Mouse (Mus musculus) megakaryocyte, embryonic 14.5 days (primary cell): ENCODE results near the gene Med19. TPM values are rescaled to one million over a fixed set of nuclear protein-coding genes. Genes with fewer than 3 reads are reported as not detected.
"Not testable (repeated sequence)": the region's sequence is repeated elsewhere in the genome, so short reads cannot be mapped to it uniquely, and the experiment has no call there.

Experiments
- H3K27me3 ChIP-seq: replicated peaks from 2 replicates; pipeline ENCODE3; 2012; ENCODE audit warnings: inconsistent platforms
- H3K36me3 ChIP-seq: replicated peaks from 2 replicates; pipeline ENCODE3; 2012; ENCODE audit warnings: low read length, inconsistent platforms, mixed read lengths
- H3K4me1 ChIP-seq: 2 replicates; pipeline ENCODE4 v1.6.1; 2012; ENCODE audit warnings: inconsistent platforms
- H3K4me3 ChIP-seq: replicated peaks from 2 replicates; pipeline ENCODE3; 2012; ENCODE audit warnings: moderate library complexity, mild to moderate bottlenecking, inconsistent platforms
- H3K9me3 ChIP-seq: 2 replicates; pipeline ENCODE4 v1.6.1; 2012; ENCODE audit warnings: inconsistent platforms
- FLI1 ChIP-seq: IDR thresholded peaks from 2 replicates; pipeline ENCODE4 v1.6.1; 2012; ENCODE audit warnings: low read length, inconsistent platforms, mixed read lengths
- GATA1 ChIP-seq: IDR thresholded peaks from 3 replicates; pipeline ENCODE4 v1.6.1; 2012; ENCODE audit warnings: mixed read lengths, low read length, inconsistent platforms, borderline replicate concordance
- polyA plus RNA-seq: library from polyadenylated mRNA; stranded (reverse); fragments of >175 nt; gene quantifications from 2 replicates; pipeline ENCODE4 v1.2.3, GENCODE M21; 2012; ENCODE audit warnings: low replicate concordance; ENCODE audit not compliant: insufficient read depth

The Med19 gene
- polyA plus RNA-seq, 1 experiment = 9.7 TPM

DNA sequence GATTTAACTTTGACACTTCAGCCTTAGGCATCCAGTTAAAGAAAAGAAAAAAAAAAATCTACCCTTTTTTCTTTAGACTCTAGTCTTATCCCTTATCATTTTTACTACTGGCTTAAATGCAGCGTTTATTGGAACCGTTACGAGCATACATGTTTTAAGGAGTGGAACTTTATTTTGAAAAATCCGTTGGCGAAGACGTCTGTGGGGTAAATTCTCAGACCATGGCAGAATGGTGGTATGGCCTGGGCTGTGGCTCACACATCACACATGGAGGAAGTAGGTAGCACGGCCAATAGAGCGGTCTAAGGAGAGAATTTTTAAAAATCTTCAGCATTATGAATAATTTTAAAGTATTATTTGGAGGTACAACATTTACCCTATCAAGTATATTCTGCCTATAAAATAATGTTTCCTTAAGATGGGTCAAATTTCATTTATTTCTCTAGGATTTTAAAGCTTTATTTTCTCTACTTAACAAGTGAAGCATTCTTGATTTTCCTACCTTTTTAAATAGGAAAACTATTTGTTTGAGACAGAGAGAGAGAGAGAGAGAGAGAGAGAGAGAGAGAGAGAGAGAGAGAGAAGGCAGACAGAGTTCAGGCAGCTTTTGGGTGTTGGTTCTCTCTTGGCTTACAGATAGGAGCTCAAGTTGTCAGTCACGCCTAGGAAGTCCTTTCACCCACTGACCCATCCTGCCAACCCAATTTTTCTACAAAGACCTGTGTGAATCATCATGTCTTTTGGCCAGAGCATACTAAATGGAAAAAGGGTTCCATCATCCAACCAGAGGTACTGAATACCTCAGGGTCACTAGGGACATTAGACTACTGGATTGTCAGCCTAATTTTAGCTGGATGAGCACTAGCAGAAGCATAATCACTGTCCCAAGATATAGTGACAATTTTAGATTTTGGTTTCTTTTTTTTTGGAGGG, 38.5 kb downstream of the Med19 start:
- H3K36me3 ChIP-seq = peaks cover 8% of the 10 kb centered on the region
- H3K4me1 ChIP-seq = peaks cover 39% of the 10 kb centered on the region
- H3K27me3 ChIP-seq = no peaks in the 10 kb centered on the region
- H3K9me3 ChIP-seq = no peaks in the 10 kb centered on the region
- TF ChIP-seq FLI1 (no peak), GATA1 (no peak)
- peak overlapping the region; percentile 97 for H3K4me3 ChIP-seq

- Histone ChIP-seq H3K27me3 (no peaks in the 10 kb centered on the region), H3K4me1 (peaks cover 34% of the 10 kb centered on the region), H3K9me3 (no peaks in the 10 kb centered on the region), H3K4me3 (no peak overlapping the region), H3K36me3 (peaks cover 14% of the 10 kb centered on the region)
- TF ChIP-seq GATA1 = no peak
- no peak for TF ChIP-seq FLI1
These were observed 39.2 kb downstream of the Med19 start for GRCm38 (mm10) chr2:84717357-84717756.

DNA sequence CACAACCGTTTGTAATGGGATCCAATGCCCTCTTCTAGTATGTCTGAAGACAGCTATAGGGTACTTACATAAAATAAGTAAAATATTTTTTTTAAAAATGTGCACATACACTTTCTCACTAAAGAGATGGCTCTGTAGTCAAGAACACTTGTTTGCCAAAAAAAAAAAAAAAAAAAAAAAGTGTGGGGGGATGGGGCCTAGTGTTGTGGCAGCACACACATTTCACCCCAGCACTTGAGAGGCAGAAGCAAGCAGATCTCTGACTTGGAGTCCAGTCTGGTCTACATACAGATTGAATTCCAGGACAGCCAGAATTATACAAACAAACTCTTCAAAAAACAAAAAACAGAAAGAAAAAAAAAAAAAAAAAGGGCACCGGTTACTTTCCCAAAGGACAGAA, 42.5 kb downstream of the Med19 start:
- no peaks in the 10 kb centered on the region for H3K9me3 ChIP-seq
- no peak overlapping the region for H3K4me3 ChIP-seq
- peaks cover 42% of the 10 kb centered on the region for H3K4me1 ChIP-seq
- peaks cover 45% of the 10 kb centered on the region for H3K36me3 ChIP-seq
- no peaks in the 10 kb centered on the region for H3K27me3 ChIP-seq
- no peak for TF ChIP-seq FLI1
- TF ChIP-seq GATA1 = no peak

DNA sequence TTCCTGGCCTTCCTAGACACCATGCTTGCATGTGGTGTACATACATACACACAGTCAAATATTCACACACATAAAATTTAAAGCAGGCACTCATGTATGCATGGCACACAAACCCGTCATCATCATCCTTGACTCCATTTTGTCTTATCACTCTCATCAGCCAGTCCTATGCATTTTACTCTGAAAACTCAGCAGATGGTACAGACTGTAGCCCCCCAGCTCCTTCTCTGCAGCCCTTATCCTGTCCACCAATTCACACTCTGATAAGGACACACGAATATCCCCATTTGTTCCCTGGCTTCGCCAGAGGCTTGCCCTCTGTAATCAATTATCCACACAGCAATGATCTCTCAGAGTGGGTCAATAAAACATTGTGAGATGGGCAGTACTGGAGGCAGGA, 43.0 kb downstream of the Med19 start:
- Histone ChIP-seq H3K36me3 (peaks cover 49% of the 10 kb centered on the region), H3K9me3 (no peaks in the 10 kb centered on the region), H3K4me3 (no peak overlapping the region), H3K4me1 (peaks cover 46% of the 10 kb centered on the region), H3K27me3 (no peaks in the 10 kb centered on the region)
- no peak for TF ChIP-seq GATA1
- TF ChIP-seq FLI1 = no peak

DNA sequence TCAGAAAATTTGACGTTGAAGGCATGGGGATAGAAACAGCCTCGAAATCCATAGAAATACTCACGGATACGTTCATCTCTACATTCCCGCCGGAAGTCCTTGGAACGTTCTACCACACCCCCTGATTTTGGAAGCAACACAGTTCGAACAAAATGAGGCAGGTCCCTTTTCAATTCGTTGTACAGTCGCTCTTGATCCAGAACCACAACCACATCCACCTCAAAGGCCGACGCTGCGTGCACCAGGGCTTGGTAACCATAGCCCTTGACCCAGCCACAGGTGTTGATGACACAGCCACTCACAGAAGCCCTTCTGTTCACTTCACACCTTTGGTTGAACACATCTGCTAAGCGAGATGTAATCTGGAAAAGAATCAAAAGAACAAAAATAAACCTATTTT, 45.7 kb downstream of the Med19 start:
- Histone ChIP-seq H3K4me1 (peaks cover 46% of the 10 kb centered on the region), H3K9me3 (no peaks in the 10 kb centered on the region), H3K27me3 (no peaks in the 10 kb centered on the region), H3K4me3 (no peak overlapping the region), H3K36me3 (peaks cover 49% of the 10 kb centered on the region)
- TF ChIP-seq GATA1 (no peak), FLI1 (no peak)

GRCm38 (mm10) chr2:84725770-84726169, 47.6 kb downstream of the Med19 start:
- TF ChIP-seq FLI1 (no peak), GATA1 (no peak)
- H3K27me3 ChIP-seq = no peaks in the 10 kb centered on the region
- H3K36me3 ChIP-seq = peaks cover 49% of the 10 kb centered on the region
- H3K9me3 ChIP-seq = no peaks in the 10 kb centered on the region
- peaks cover 46% of the 10 kb centered on the region for H3K4me1 ChIP-seq
- peak overlapping the region; percentile 95 for H3K4me3 ChIP-seq

- H3K36me3 ChIP-seq = peaks cover 41% of the 10 kb centered on the region
- H3K4me3 ChIP-seq = peak overlapping the region; percentile 95
- no peak for TF ChIP-seq FLI1
- no peak for TF ChIP-seq GATA1
- H3K9me3 ChIP-seq = no peaks in the 10 kb centered on the region
- H3K4me1 ChIP-seq = peaks cover 42% of the 10 kb centered on the region
- no peaks in the 10 kb centered on the region for H3K27me3 ChIP-seq
These were observed 48.5 kb downstream of the Med19 start for GRCm38 (mm10) chr2:84726716-84727115.

DNA sequence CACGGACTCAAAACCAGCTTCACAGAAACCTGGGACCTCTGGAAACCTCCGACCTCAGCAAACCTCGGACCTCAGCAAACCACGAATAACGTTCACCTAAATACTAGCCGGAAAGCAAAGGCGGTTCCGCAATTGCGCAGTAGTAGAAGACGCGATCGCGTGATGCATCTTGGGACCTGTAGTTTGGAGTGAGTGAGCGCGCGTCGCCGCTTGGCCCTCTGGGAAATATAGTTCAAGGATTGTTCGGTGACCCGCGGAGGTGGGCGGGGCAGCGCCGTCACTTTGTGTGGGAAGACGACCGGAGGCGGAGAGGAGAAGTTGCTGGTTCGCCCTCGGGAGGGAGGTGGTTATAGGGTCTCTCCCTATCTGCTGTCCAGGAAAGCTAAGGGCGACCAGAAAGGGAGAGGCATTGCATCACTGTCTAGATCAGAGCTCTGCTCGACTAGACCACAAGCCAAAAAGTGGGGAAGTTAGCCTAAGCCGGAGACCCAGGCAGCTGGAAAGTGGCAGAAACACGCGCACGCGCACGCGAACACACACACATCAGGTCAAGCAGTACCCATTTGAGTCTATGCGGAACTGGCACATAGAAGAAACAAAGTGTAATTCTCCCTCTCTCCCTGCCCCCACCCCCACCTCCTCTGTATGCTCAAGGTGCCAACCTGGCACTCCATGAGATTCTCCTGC, 49.1 kb downstream of the Med19 start, which contains the start of gene Clp1:
Gene Clp1, minus strand, starts transcription at position 179 of the 687 bp plus-strand sequence.
- TF ChIP-seq GATA1 (no peak), FLI1 (no peak)
- peaks cover 35% of the 10 kb centered on the region for H3K36me3 ChIP-seq
- no peaks in the 10 kb centered on the region for H3K9me3 ChIP-seq
- H3K4me3 ChIP-seq = peak within 1 kb of the TSS; percentile 95
- H3K4me1 ChIP-seq = peaks cover 42% of the 10 kb centered on the region
- H3K27me3 ChIP-seq = no peaks in the 10 kb centered on the region

DNA sequence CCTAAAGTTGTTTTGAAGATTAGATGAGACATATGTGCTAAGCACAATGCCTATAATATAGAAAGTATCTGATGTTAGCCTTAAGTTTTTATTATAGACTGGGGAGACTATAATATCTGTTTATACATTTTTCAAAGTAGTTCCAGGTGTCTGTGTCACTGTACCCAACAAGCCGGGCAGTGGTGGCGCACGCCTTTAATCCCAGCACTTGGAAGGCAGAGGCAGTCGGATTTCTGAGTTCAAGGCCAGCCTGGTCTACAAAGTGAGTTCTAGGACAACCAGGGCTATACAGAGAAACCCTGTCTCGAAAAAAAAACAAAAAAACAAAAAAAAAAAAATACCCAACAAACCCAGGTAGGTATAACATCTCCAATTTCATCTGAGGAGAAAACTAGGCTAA, 50.0 kb downstream of the Med19 start:
- not testable (repeated sequence) for H3K27me3 ChIP-seq, H3K9me3 ChIP-seq, H3K4me3 ChIP-seq
- H3K4me1 ChIP-seq = peaks cover 44% of the 10 kb centered on the region
- H3K36me3 ChIP-seq = peaks cover 29% of the 10 kb centered on the region

- no peak overlapping the region for H3K4me3 ChIP-seq
- no peak for TF ChIP-seq FLI1
- no peak for TF ChIP-seq GATA1
- no peaks in the 10 kb centered on the region for H3K36me3 ChIP-seq
- peaks cover 45% of the 10 kb centered on the region for H3K4me1 ChIP-seq
- H3K27me3 ChIP-seq = peaks cover 25% of the 10 kb centered on the region
- no peaks in the 10 kb centered on the region for H3K9me3 ChIP-seq
These were observed 53.0 kb downstream of the Med19 start for GRCm38 (mm10) chr2:84731206-84731605.
